In the genomic region with DNA sequence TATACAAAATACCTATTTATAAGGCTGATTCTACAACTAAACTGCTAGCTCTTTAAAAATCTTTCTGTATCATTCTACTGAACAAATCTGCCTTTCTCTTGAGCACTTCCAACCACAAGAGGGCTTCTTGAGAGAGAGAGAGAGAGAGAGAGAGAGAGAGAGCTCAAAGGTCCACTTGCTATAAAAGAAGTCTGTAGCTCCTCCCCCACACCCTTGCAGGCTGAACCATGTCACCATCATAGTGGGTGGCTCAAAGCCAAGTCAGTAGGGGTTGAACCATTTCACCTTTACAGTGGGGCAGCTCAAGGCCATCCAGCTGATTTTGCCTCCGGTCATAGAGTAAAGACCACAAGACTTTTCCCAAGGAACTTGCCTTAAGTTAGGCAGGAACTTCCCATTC, we compare ENCODE assay signal across 12 mouse cellular contexts. TPM values are rescaled to one million over a fixed set of nuclear protein-coding genes. Genes with fewer than 3 reads are reported as not detected.
DNase-seq lines count a peak whose midpoint lies in the region; ATAC-seq lines count a peak whose summit lies in the region.
"Had no signal": no experiment of that assay in that cellular context is flagged by ENCODE, and none has a peak within 500 bp of the region (broad histone marks: within the 10 kb centered on the region; RNA-seq: fewer than 3 reads in every experiment).

No protein-coding gene starts in this region.

- no peak for ATAC-seq in CD4-positive, CD25-positive, alpha-beta regulatory T cell, adult 4 months
- ATAC-seq in granulocyte monocyte progenitor cell, adult 5-6 weeks (replicated peaks; ENCODE audit: poor library complexity, severe bottlenecking): peak; percentile 53

- DNase-seq in CD4-positive, CD25-positive, alpha-beta regulatory T cell, adult 2 months (ENCODE audit: low read depth, low spot score): peak; percentile 16
- peak; percentile 81 for DNase-seq in 416B (ENCODE audit: low read depth)
- peak; percentile 80 to 90 for DNase-seq in kidney, postnatal 25 days
- no peak for DNase-seq in urinary bladder, postnatal 14 days (ENCODE audit: low spot score)
- no peak for DNase-seq in layer of hippocampus, adult 18-20 months (ENCODE audit: low spot score in 2 of 2)
- DNase-seq in frontal cortex, postnatal 36 days (ENCODE audit: low spot score in 2 of 2): no peak
- DNase-seq: cerebellum, postnatal 14 days; layer of hippocampus, postnatal 36 days; liver, embryonic 13.5 days; right cerebral cortex, postnatal 14 days had no signal

RNA-seq across cellular contexts. Expression of a gene that starts 13.9 kb away (rescaled TPM):
- polyA plus RNA-seq in CD4-positive, CD25-positive, alpha-beta regulatory T cell, adult 4 months (2017; shearing (Covaris generic)): 10 to 100 TPM; 10.5 to 11.4 TPM
- 23.4 and 30.7 TPM in 2 replicates for total RNA-seq in granulocyte monocyte progenitor cell, adult 5-6 weeks (2014; fragmentation: Nextera tagmentation)
- 24.6 and 24.9 TPM in 2 replicates for total RNA-seq in granulocyte monocyte progenitor cell, adult 5-6 weeks (2017)
- total RNA-seq in layer of hippocampus, adult 18-20 months (2021): 10 to 100 TPM; 19.9 to 21.6 TPM

RNA-seq across cellular contexts. Expression of a gene that starts 14.0 kb away (rescaled TPM):
- polyA plus RNA-seq in CD4-positive, CD25-positive, alpha-beta regulatory T cell, adult 4 months (2017; shearing (Covaris generic)): 10 to 100 TPM; 62.2 to 99.3 TPM
- total RNA-seq in granulocyte monocyte progenitor cell, adult 5-6 weeks (2014; fragmentation: Nextera tagmentation): 63.2 and 76.0 TPM in 2 replicates
- total RNA-seq in granulocyte monocyte progenitor cell, adult 5-6 weeks (2017): 59.3 and 77.7 TPM in 2 replicates
- 10 to 100 TPM; 25.9 to 27.4 TPM for total RNA-seq in layer of hippocampus, adult 18-20 months (2021)

RNA-seq across cellular contexts. Expression of a gene that starts 48.3 kb away (rescaled TPM):
- not detected for polyA plus RNA-seq in CD4-positive, CD25-positive, alpha-beta regulatory T cell, adult 4 months (2017; shearing (Covaris generic))
- total RNA-seq in granulocyte monocyte progenitor cell, adult 5-6 weeks (2014; fragmentation: Nextera tagmentation): not detected in 2 replicates
- not detected in 2 replicates for total RNA-seq in granulocyte monocyte progenitor cell, adult 5-6 weeks (2017)
- total RNA-seq in layer of hippocampus, adult 18-20 months (2021): 10 to 100 TPM; 18.8 to 27.8 TPM
- polyA plus RNA-seq: liver, embryonic 13.5 days had no signal

RNA-seq across cellular contexts. Expression of a gene that starts 56.2 kb away (rescaled TPM):
- polyA plus RNA-seq in CD4-positive, CD25-positive, alpha-beta regulatory T cell, adult 4 months (2017; shearing (Covaris generic)): 10 to 100 TPM; 13.4 to 18.2 TPM
- 38.4 TPM in 2 replicates for total RNA-seq in granulocyte monocyte progenitor cell, adult 5-6 weeks (2014; fragmentation: Nextera tagmentation)
- total RNA-seq in granulocyte monocyte progenitor cell, adult 5-6 weeks (2017): 63.3 and 64.4 TPM in 2 replicates
- total RNA-seq in layer of hippocampus, adult 18-20 months (2021): 10 to 100 TPM; 11.8 to 14.6 TPM

RNA-seq across cellular contexts. Expression of a gene that starts 56.3 kb away (rescaled TPM):
- 100 to 1,000 TPM; 129 to 140 TPM for polyA plus RNA-seq in CD4-positive, CD25-positive, alpha-beta regulatory T cell, adult 4 months (2017; shearing (Covaris generic))
- 221 and 276 TPM in 2 replicates for total RNA-seq in granulocyte monocyte progenitor cell, adult 5-6 weeks (2014; fragmentation: Nextera tagmentation)
- 454 and 490 TPM in 2 replicates for total RNA-seq in granulocyte monocyte progenitor cell, adult 5-6 weeks (2017)
- total RNA-seq in layer of hippocampus, adult 18-20 months (2021): 10 to 100 TPM; 32.6 to 40.6 TPM

Comparison
In these comparisons a context has a peak if more than half of its experiments do, and no peak if none do; other contexts are left out.
1. DNase-seq: peak in CD4-positive, CD25-positive, alpha-beta regulatory T cell, adult 2 months (single experiment), 416B (single experiment) and kidney, postnatal 25 days (2 of 2); none in urinary bladder, postnatal 14 days (single experiment), layer of hippocampus, adult 18-20 months (0 of 2) and frontal cortex, postnatal 36 days (0 of 2).
2. RNA of a gene that starts 48.3 kb away (total RNA-seq): 18.8 to 27.8 TPM in layer of hippocampus, adult 18-20 months; not detected in granulocyte monocyte progenitor cell, adult 5-6 weeks; every median in the first group is over 10 times any median in the second.